Mouse (Mus musculus): ENCODE data around the gene Otogl.

DNA sequence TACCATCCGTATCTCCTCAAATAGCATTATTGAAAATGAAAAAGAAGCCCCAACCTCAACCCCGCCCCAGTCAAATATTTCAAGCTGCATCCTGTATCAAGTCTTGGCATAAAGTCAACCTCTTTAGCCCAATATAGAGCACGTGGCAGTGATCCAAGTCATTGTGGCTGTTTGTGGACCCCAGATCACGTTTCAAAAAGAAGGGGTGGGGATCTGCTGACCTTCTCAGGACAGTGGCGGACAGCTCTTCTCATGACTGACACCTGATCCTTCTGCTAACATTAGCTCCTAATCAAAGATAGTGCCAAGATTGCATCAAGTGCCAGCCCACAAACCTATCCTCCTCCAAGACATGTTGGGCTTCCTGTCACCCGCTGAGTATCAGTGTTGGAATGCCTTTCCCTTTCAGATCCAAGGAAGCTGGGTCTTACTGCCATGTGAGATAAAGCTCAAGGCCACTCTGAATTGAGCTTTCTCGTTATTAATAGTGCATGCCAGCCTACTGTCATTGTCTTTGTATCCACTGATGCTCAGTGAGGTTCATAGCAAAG lies 18.6 kb upstream of the Otogl start:
- TF ChIP-seq MAX (IDR thresholded peaks at IDR 0.05; ENCODE audit: low read depth): no peak
- no peak for TF ChIP-seq POLR2A (IDR thresholded peaks at IDR 0.05; ENCODE audit: insufficient read length, low read depth)
- TF ChIP-seq TCF12 (IDR thresholded peaks at IDR 0.05; ENCODE audit: insufficient read depth, poor library complexity, severe bottlenecking): no peak
- no peak for TF ChIP-seq REST (IDR thresholded peaks at IDR 0.05; ENCODE audit: insufficient read depth, insufficient read length)
- no peak for TF ChIP-seq USF1 (IDR thresholded peaks at IDR 0.05; ENCODE audit: low read depth)
- TF ChIP-seq CEBPB (IDR thresholded peaks at IDR 0.05; ENCODE audit: insufficient read depth, poor library complexity, severe bottlenecking): peak; percentile 74
- no peak for TF ChIP-seq E2F4 (IDR thresholded peaks at IDR 0.05; ENCODE audit: insufficient read depth)
- no peak for TF ChIP-seq POLR2AphosphoS2 (IDR thresholded peaks at IDR 0.05; ENCODE audit: insufficient read length, low read depth)
- peak in 1 of 3 experiments; percentile 10 for TF ChIP-seq MYOD1 (IDR thresholded peaks at IDR 0.05; ENCODE audit: control insufficient read depth in 1 of 3, insufficient read length in 2 of 3, low read depth in 2 of 3)

All from myocyte (in vitro differentiated cells).